Mouse (Mus musculus): ENCODE results near the gene Vps41.

Gene Vps41

DNA sequence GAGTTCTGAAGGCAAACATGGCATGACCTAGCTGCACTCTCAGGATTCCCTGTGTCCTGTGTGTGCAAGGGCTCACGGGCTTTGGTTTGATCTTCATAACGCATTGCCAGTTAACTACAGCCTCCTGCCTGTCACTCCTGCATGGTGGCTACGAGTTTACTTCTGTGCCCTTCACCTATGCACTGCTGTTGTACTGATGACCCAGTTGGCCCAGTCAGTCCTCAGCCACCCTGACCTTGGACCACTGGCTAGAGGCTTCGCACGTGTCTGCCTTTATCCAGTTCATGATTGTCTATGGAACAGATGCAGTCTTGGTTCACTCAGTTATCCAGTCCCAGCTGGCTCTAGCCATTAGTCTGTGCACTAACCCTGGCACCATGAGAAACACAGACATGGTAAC, 151.7 kb downstream of the Vps41 start:
- DNase-seq (ENCODE audit: low spot score in 2 of 2), result no peak

- DNase-seq (ENCODE audit: low spot score in 2 of 2), result no peak
Measured at GRCm38 (mm10) chr13:18875321-18875720, 158.2 kb downstream of the Vps41 start.

- peak; percentile 71 to 74 for DNase-seq (ENCODE audit: low spot score in 2 of 2)
Measured at GRCm38 (mm10) chr13:18892910-18893309, 175.8 kb downstream of the Vps41 start.

DNA sequence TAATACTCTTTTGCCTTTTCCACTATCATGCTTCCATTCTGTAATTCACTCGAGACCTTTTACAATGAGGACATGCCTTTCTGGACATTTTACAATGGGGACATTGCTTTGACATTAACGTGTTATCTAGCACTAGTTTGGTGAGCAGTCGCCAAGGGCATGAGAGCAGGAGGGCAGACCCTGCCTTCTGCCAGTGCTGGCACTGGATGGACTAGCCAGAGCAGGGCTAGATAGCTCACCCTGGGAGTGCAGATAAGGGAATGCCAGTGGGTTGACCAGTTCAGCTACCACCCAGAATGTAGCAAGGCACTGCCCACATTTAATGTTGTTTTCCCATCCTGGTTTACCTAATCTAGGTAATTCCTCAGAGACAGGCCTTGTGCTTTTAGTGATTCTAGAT, 179.7 kb downstream of the Vps41 start:
- DNase-seq (ENCODE audit: low spot score in 2 of 2), result no peak

DNA sequence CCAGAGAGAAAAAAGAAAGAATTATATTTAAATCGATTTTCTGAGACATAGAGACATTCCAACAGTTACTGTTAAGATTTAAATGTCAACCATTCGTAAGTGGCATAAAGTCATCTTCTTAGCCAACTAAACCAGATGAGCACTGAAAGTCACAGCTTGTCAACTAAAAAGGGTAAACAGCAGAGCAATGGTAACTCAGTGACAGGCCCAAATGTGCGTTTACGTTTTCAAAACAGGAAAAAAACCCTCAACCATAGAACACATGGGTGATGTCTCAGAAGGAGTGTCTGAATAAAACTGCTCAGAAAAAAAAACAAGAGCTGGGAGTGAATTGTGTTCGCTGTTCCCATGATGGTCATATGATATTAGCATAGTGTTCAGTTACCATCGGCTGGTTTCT, 186.5 kb downstream of the Vps41 start:
- no peak for DNase-seq (ENCODE audit: low spot score in 2 of 2)

GRCm38 (mm10) chr13:18914774-18915173, 197.7 kb downstream of the Vps41 start:
- peak in 1 of 2 experiments; percentile 5 for DNase-seq (ENCODE audit: low spot score in 2 of 2)
